Mouse (Mus musculus): Measurements from ENCODE around the gene Dtnb. TPM values are rescaled to one million over a fixed set of nuclear protein-coding genes. Genes with fewer than 3 reads are reported as not detected.
A peak's percentile ranks its signal among the peaks of the same experiment; 100 is the strongest.

Gene Dtnb
- polyA plus RNA-seq, 1 experiment from 2014 or later = 40.7 TPM

DNA sequence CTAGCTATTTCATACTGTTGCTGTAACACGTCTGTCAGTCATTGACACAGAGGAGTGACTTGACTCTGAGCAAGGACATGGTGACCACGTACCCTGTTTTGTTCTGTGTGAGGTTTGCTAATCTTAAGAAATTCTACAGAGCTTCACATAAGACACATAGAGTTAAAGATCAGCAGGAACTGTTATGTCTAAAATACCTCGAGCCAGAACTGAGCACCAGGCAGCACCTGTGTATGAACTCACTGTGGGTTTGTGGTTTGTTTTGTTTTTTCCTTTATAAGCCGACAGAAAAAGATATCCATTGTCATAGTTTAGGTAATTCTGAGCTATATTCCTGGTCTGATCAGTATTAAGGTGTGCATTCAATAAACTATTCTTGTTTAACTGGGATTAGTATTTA, 24.7 kb upstream of the Dtnb start:
- H3K4me3 ChIP-seq (ENCODE audit: low read length) = no peak overlapping the region
- WGBS = 75% methylated on average over 4 of the region's 4 CpGs

DNA sequence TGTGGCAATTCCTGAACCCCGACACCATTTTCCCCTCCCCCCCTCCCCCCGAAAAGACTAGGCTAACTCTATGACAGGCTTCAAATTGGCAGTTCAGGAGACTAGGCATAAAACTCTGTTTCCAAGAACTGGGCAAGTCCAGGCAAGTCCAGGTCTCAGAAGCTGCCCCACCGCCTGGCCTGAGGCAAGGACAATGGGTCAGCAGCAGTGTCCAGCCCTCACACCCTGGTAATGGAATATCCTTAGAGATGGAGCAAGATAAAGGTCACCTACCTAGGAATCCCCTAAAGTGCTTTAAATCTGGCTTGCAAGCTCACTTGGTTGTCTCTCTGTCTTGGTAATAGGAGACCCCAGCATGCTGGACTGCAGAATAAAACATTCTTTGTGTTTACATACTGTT, 24.3 kb upstream of the Dtnb start:
- no peak overlapping the region for H3K27ac ChIP-seq (ENCODE audit: low read length)
- H3K4me2 ChIP-seq (replicated peaks; ENCODE audit: low read depth, low read length) = no peak overlapping the region
- no peaks in the 10 kb centered on the region for H3K36me3 ChIP-seq (ENCODE audit: insufficient read depth, low read length)
- H3K4me3 ChIP-seq (ENCODE audit: low read length) = no peak overlapping the region
- peaks cover 6% of the 10 kb centered on the region; the same call in 1 of the 2 replicates for H3K4me1 ChIP-seq (ENCODE audit: insufficient read depth, low read length)
- H3K9me3 ChIP-seq (ENCODE audit: low read length) = no peaks in the 10 kb centered on the region
- no peaks in the 10 kb centered on the region for H3K27me3 ChIP-seq (ENCODE audit: insufficient read depth, low read length)
- H3K9ac ChIP-seq (replicated peaks; ENCODE audit: low read length) = no peak overlapping the region
- ATAC-seq (ENCODE audit: low FRiP score, low TSS enrichment) = no peak
- 71% methylated on average over 3 of the region's 3 CpGs for WGBS

More for the DNA sequence above, 24.7 kb upstream of the Dtnb start:
- peaks cover 6% of the 10 kb centered on the region; the same call in 1 of the 2 replicates for H3K4me1 ChIP-seq (ENCODE audit: insufficient read depth, low read length)
- ATAC-seq (ENCODE audit: low FRiP score, low TSS enrichment) = no peak
- no peak overlapping the region for H3K27ac ChIP-seq (ENCODE audit: low read length)
- H3K36me3 ChIP-seq (ENCODE audit: insufficient read depth, low read length) = no peaks in the 10 kb centered on the region
- no peak overlapping the region for H3K9ac ChIP-seq (replicated peaks; ENCODE audit: low read length)
- H3K27me3 ChIP-seq (ENCODE audit: insufficient read depth, low read length) = no peaks in the 10 kb centered on the region
- H3K4me2 ChIP-seq (replicated peaks; ENCODE audit: low read depth, low read length) = no peak overlapping the region
- no peaks in the 10 kb centered on the region for H3K9me3 ChIP-seq (ENCODE audit: low read length)

DNA sequence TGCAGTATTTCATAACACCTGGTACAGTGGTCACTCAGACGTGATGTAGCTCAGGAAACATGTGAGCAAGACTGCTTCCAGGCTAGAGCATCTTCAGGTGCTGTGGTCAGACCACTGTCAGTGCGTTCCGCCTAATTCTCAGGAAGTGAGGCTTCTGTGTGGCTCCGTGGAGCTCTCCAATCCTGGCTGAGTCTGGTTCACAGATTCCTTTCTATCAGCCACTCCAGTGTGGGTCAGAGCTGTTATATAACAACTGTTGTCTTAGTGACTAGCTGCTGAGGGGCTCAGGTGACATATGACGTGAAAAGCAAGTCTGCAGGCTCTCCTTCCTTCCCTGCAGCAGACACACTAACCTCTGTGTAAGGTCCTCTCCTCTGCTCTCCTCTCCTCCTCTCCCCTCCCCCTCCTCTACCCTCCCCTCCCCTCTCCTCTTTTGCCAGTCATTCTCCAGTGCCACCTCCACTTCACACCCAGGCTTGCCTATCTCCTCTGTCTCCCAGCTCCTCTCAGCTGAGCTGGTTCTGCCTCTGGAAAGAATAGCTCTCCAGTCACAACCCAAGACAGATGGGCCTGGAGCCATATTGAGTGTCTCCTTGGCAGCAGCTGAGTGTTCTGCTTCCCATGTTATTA, 23.5 kb upstream of the Dtnb start:
- Histone ChIP-seq H3K4me2 (replicated peaks; ENCODE audit: low read depth, low read length) (no peak overlapping the region), H3K4me1 (ENCODE audit: insufficient read depth, low read length) (peaks cover 6% of the 10 kb centered on the region; the same call in 1 of the 2 replicates), H3K4me3 (ENCODE audit: low read length) (no peak overlapping the region), H3K27me3 (ENCODE audit: insufficient read depth, low read length) (no peaks in the 10 kb centered on the region), H3K27ac (ENCODE audit: low read length) (no peak overlapping the region), H3K9ac (replicated peaks; ENCODE audit: low read length) (no peak overlapping the region), H3K36me3 (ENCODE audit: insufficient read depth, low read length) (no peaks in the 10 kb centered on the region), H3K9me3 (ENCODE audit: low read length) (no peaks in the 10 kb centered on the region)
- 0 out of 2 replicates have a peak, but pooled peaks have one; percentile 7 for ATAC-seq (ENCODE audit: low FRiP score, low TSS enrichment)
- WGBS = 52% methylated on average over 5 of the region's 5 CpGs

DNA sequence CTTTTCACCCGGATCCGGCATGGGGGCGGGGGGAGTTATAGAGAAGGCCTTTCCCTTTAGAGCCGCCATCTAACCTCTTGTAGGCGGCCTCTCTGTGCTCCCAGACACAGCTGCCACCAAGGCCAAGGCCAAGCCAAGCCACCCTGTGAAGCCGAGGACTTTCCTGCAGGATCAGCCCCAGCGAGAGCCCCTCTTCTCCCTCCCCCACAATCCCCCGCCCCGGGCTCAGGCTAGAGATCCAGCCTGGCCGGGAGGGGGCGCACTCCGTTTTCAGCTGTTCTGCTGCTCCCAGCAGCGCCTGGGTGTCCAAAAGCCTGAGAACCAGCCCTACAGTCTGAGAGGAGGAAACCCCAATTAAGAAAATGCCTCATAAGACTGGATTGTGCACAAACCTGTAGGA, 21.9 kb upstream of the Dtnb start:
- H3K9me3 ChIP-seq (ENCODE audit: low read length) = no peaks in the 10 kb centered on the region
- peaks cover 6% of the 10 kb centered on the region; the same call in 1 of the 2 replicates for H3K4me1 ChIP-seq (ENCODE audit: insufficient read depth, low read length)
- no peaks in the 10 kb centered on the region for H3K27me3 ChIP-seq (ENCODE audit: insufficient read depth, low read length)
- ATAC-seq (ENCODE audit: low FRiP score, low TSS enrichment) = peak; percentile 72
- no peak overlapping the region for H3K4me3 ChIP-seq (ENCODE audit: low read length)
- no peak overlapping the region for H3K9ac ChIP-seq (replicated peaks; ENCODE audit: low read length)
- no peak overlapping the region for H3K27ac ChIP-seq (ENCODE audit: low read length)
- H3K36me3 ChIP-seq (ENCODE audit: insufficient read depth, low read length) = no peaks in the 10 kb centered on the region
- 14% methylated on average over 13 of the region's 13 CpGs for WGBS
- H3K4me2 ChIP-seq (replicated peaks; ENCODE audit: low read depth, low read length) = peak overlapping the region; percentile 38; the same call in 1 of the 2 replicates

DNA sequence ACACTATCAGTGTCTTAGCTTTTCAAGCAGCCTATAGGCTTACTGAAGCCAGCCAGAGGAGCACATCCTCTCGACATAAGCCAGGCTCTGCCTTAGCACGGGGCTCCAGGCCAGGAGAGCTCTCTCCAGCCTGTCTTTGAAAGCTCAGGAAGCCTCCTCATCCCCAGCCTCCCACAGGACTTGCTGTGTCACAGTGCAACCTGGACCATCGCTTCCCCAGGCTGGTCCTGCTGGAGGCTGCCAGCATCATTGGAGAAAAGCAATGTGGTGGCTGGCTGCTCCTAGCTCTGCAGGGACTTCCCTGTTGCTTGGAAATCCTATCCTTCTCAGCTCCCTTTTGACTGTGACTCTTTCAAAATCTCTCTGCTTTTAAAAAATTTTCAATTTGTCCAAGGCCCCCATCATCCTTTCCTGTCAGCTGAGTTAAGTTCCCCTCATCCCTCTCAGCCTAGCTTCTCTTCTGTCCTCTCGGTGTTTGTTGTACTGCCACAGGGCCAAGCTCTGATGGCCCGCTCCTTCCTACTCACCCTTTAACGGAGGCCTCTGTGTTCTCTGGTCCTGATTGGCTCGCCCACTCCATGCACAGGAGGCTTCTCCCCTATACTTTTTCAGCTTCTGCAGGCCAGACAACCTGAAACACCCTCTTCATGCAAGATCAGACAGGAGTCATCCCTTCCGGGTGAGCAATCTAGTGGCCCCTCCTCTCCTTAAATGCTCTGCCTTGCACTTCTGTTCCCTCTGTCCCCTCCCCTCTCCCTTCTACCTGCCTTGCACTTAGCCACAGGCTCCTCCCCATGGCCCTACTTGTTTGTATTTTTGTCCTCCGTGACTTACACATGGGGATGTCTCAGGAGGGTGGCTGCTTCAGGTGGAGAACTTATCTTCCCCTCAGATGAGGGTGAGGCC, 14.5 kb upstream of the Dtnb start:
- Histone ChIP-seq H3K9ac (replicated peaks; ENCODE audit: low read length) (0 out of 2 replicates have a peak overlapping the region, but pooled peaks have one; percentile 0), H3K27ac (ENCODE audit: low read length) (no peak overlapping the region)

DNA sequence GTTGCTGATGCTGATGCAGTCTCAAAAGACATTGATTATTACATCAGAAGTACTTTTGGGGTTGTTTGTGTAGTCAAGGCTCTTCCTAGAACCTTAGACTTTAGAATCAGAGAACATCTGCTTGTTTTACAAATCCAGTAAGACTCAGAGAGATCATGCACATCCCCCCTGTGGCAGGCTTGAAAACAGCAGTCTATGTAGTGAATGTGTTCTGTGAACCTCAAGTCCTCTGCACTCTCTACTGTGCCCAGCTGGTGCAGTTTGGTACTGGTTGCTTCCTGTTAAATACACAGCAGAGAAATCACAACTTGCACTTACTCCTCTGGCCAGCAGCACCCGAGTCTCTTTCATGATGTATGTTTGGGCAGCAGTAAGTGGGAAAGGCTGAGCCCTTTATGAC, 11.6 kb upstream of the Dtnb start:
- no peaks in the 10 kb centered on the region for H3K27me3 ChIP-seq (ENCODE audit: insufficient read depth, low read length)
- no peak overlapping the region for H3K9ac ChIP-seq (replicated peaks; ENCODE audit: low read length)
- no peaks in the 10 kb centered on the region for H3K36me3 ChIP-seq (ENCODE audit: insufficient read depth, low read length)
- H3K4me3 ChIP-seq (ENCODE audit: low read length) = no peak overlapping the region
- H3K4me2 ChIP-seq (replicated peaks; ENCODE audit: low read depth, low read length) = no peak overlapping the region
- WGBS = 10% methylated on average over 1 of the region's 1 CpGs
- no peaks in the 10 kb centered on the region for H3K9me3 ChIP-seq (ENCODE audit: low read length)
- peak; percentile 78 for ATAC-seq (ENCODE audit: low FRiP score, low TSS enrichment)
- H3K4me1 ChIP-seq (ENCODE audit: insufficient read depth, low read length) = peaks cover 6% of the 10 kb centered on the region
- no peak overlapping the region for H3K27ac ChIP-seq (ENCODE audit: low read length)

More for the DNA sequence above, 14.5 kb upstream of the Dtnb start:
- WGBS = 45% methylated on average over 9 of the region's 9 CpGs
- Histone ChIP-seq H3K4me1 (ENCODE audit: insufficient read depth, low read length) (peaks cover 6% of the 10 kb centered on the region), H3K36me3 (ENCODE audit: insufficient read depth, low read length) (no peaks in the 10 kb centered on the region), H3K4me3 (ENCODE audit: low read length) (no peak overlapping the region), H3K4me2 (replicated peaks; ENCODE audit: low read depth, low read length) (no peak overlapping the region), H3K27me3 (ENCODE audit: insufficient read depth, low read length) (no peaks in the 10 kb centered on the region), H3K9me3 (ENCODE audit: low read length) (no peaks in the 10 kb centered on the region)
- ATAC-seq (ENCODE audit: low FRiP score, low TSS enrichment) = peak; percentile 70

DNA sequence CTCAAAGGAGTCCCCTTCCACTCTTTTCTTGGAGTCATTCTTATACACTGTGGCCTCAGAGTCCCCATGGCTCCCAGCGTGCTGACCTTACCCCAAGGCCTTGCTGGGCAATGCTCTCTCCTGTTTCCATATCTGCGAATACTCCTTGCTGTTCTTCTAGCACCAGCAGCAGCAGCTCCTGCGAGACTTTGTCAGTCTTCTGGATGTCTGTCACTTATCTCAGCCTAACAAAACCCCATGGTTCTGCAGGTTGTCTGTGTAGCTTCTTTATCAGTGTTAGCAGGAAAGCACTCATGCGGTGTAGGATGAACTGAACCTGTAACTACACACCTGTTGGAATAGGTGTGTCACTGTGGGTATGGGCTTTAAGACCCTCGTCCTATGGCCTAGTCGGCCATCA, 11.1 kb upstream of the Dtnb start:
- WGBS = 90% methylated on average over 6 of the region's 6 CpGs
- H3K9ac ChIP-seq (replicated peaks; ENCODE audit: low read length) = no peak overlapping the region

DNA sequence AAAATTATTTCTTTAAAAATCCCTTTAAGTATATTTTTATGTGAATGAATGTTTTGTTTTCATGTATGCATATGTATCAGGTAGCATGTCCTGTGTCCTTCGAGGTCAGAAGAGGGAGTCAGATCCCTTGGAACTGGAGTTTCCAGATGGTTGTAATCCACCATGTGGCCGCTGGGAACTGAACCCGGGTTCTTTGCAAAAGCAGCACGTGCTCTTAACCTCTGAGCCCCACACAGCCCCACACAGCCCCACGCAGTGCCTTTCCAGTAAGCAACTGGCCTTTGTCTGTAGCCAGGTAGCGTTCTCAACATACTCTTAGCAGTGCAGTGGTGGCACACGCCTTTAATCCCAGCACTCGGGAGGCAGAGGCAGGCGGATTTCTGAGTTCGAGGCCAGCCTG, 9.4 kb upstream of the Dtnb start:
- Histone ChIP-seq H3K27me3 (ENCODE audit: insufficient read depth, low read length) (no peaks in the 10 kb centered on the region), H3K36me3 (ENCODE audit: insufficient read depth, low read length) (no peaks in the 10 kb centered on the region), H3K27ac (ENCODE audit: low read length) (no peak overlapping the region), H3K9me3 (ENCODE audit: low read length) (no peaks in the 10 kb centered on the region), H3K4me2 (replicated peaks; ENCODE audit: low read depth, low read length) (no peak overlapping the region), H3K9ac (replicated peaks; ENCODE audit: low read length) (no peak overlapping the region), H3K4me1 (ENCODE audit: insufficient read depth, low read length) (peaks cover under 1% of the 10 kb centered on the region), H3K4me3 (ENCODE audit: low read length) (no peak overlapping the region)
- ATAC-seq (ENCODE audit: low FRiP score, low TSS enrichment) = no peak
- 92% methylated on average over 10 of the region's 10 CpGs for WGBS

More for the DNA sequence above, 11.1 kb upstream of the Dtnb start:
- Histone ChIP-seq H3K4me1 (ENCODE audit: insufficient read depth, low read length) (peaks cover 6% of the 10 kb centered on the region), H3K4me2 (replicated peaks; ENCODE audit: low read depth, low read length) (no peak overlapping the region), H3K27me3 (ENCODE audit: insufficient read depth, low read length) (no peaks in the 10 kb centered on the region), H3K36me3 (ENCODE audit: insufficient read depth, low read length) (no peaks in the 10 kb centered on the region), H3K27ac (ENCODE audit: low read length) (no peak overlapping the region), H3K4me3 (ENCODE audit: low read length) (no peak overlapping the region), H3K9me3 (ENCODE audit: low read length) (no peaks in the 10 kb centered on the region)
- 0 out of 2 replicates have a peak, but pooled peaks have one; percentile 19 for ATAC-seq (ENCODE audit: low FRiP score, low TSS enrichment)

DNA sequence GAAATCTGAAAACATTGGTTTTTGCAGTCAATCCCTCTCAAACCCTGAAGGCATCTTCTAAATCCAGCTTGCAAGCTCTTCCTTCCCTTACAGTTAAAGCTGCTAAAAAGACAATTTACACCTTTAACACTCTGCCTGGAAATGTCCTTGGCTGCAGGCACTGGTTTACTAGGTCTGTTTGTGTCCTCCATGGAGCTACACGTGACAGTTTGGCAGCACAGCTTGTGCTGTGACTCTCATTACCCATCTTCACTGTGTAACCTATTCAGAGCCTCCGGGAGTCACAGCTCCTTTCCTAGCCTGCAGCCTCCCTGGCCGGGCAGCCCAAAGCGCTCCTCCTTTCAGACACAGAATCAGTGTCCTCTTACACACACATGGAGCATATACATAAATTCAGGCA, 8.5 kb upstream of the Dtnb start:
- Histone ChIP-seq H3K4me2 (replicated peaks; ENCODE audit: low read depth, low read length) (no peak overlapping the region), H3K9me3 (ENCODE audit: low read length) (no peaks in the 10 kb centered on the region), H3K4me1 (ENCODE audit: insufficient read depth, low read length) (no peaks in the 10 kb centered on the region), H3K9ac (replicated peaks; ENCODE audit: low read length) (no peak overlapping the region), H3K27me3 (ENCODE audit: insufficient read depth, low read length) (no peaks in the 10 kb centered on the region), H3K4me3 (ENCODE audit: low read length) (no peak overlapping the region), H3K27ac (ENCODE audit: low read length) (no peak overlapping the region), H3K36me3 (ENCODE audit: insufficient read depth, low read length) (no peaks in the 10 kb centered on the region)
- ATAC-seq (ENCODE audit: low FRiP score, low TSS enrichment) = no peak
- WGBS = 88% methylated on average over 4 of the region's 4 CpGs
